Mouse (Mus musculus): Measurements from ENCODE around the gene Fam219b.

DNA sequence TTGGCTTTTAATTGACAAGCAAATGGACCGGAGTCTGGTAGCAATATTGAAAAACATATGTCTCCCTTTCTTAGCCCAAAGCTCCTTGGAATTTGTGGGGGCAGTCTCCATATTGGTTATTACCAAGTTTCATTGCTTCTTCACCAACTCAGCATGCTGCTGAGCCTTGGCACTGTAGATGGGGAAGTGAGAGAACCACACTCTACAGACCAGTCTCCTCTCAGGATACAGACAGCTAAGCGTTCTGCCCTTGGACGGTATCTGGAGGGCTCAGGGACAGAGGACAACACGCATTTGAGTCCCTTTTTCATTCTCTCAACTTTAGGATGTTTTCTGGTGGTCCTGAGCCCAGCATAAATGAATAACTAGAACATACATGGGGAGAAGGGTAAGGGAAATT, 21.3 kb downstream of the Fam219b start:
- TF ChIP-seq CTCF (IDR thresholded peaks at IDR 0.05; ENCODE audit: borderline replicate concordance, insufficient read depth, low read depth, low read length) (no peak), POLR2A (IDR thresholded peaks at IDR 0.05; ENCODE audit: borderline replicate concordance, insufficient read depth, low read length) (no peak)

All from cerebellum, adult 2 months (tissue).